In genomic region chr15:37135590-37136164, GRCm38 (mm10) we compare ENCODE assay signal across 9 mouse cellular contexts.
DNase-seq lines count a peak whose midpoint lies in the region; ATAC-seq and TF ChIP-seq lines count a peak whose summit lies in the region.
"Had no signal": no experiment of that assay in that cellular context is flagged by ENCODE, and none has a peak within 500 bp of the region (broad histone marks: within the 10 kb centered on the region; RNA-seq: fewer than 3 reads in every experiment).

No protein-coding gene starts in this region.

- H3K4me3 ChIP-seq in forebrain, embryonic 15.5 days, result peak overlapping the region; percentile 48
- peak overlapping the region; percentile 55 for H3K4me3 ChIP-seq in lung, embryonic 15.5 days
- H3K4me3 ChIP-seq in olfactory bulb, adult 2 months (ENCODE audit: insufficient read depth, low read depth, low read length), result peak overlapping the region; percentile 46

- peak overlapping the region; percentile 85 for H3K27ac ChIP-seq in forebrain, embryonic 15.5 days (replicated peaks)
- peak overlapping the region; percentile 97 for H3K27ac ChIP-seq in lung, embryonic 15.5 days
- peak overlapping the region; percentile 65 for H3K27ac ChIP-seq in olfactory bulb, adult 2 months (ENCODE audit: insufficient read depth, low read depth, low read length)

- H3K4me1 ChIP-seq in forebrain, embryonic 15.5 days, result peaks cover 18% of the 10 kb centered on the region
- H3K4me1 ChIP-seq in lung, embryonic 15.5 days, result peaks cover 19% of the 10 kb centered on the region
- peaks cover 13% of the 10 kb centered on the region for H3K4me1 ChIP-seq in olfactory bulb, adult 2 months (ENCODE audit: control insufficient read depth, insufficient read depth, low read length)

- no peak for TF ChIP-seq POLR2A in olfactory bulb, adult 2 months (IDR thresholded peaks at IDR 0.05; ENCODE audit: insufficient read depth, low read depth, low read length)

- H3K36me3 ChIP-seq in forebrain, embryonic 15.5 days, result no peaks in the 10 kb centered on the region
- H3K36me3 ChIP-seq in lung, embryonic 15.5 days, result no peaks in the 10 kb centered on the region
- H3K36me3 ChIP-seq: G1E had no signal

- H3K9ac ChIP-seq in forebrain, embryonic 15.5 days (replicated peaks), result peak overlapping the region; percentile 80
- peak overlapping the region; percentile 61 for H3K9ac ChIP-seq in lung, embryonic 15.5 days

- peak; percentile 79 for ATAC-seq in CD4-positive, CD25-positive, alpha-beta regulatory T cell, adult 4 months
- peak; percentile 66 for ATAC-seq in forebrain, embryonic 15.5 days (replicated peaks)
- peak; percentile 84 for ATAC-seq in lung, embryonic 15.5 days (ENCODE audit: borderline replicate concordance, extremely low read depth, low FRiP score, low TSS enrichment)

- no peaks in the 10 kb centered on the region for H3K27me3 ChIP-seq in forebrain, embryonic 15.5 days
- no peaks in the 10 kb centered on the region for H3K27me3 ChIP-seq in lung, embryonic 15.5 days

- no peaks in the 10 kb centered on the region for H3K9me3 ChIP-seq in forebrain, embryonic 15.5 days
- H3K9me3 ChIP-seq in lung, embryonic 15.5 days, result no peaks in the 10 kb centered on the region
- H3K9me3 ChIP-seq: G1E had no signal

- TF ChIP-seq CTCF in olfactory bulb, adult 2 months (IDR thresholded peaks at IDR 0.05; ENCODE audit: insufficient read depth, low read depth, low read length), result no peak

- 1% methylated on average over 35 of the region's 35 CpGs for WGBS in forebrain, embryonic 15.5 days
- WGBS in large intestine, adult 2 months, result 2% methylated on average over 35 of the region's 35 CpGs
- 2% methylated on average over 35 of the region's 35 CpGs for WGBS in lung, embryonic 15.5 days
- 3% methylated on average over 35 of the region's 35 CpGs for WGBS in olfactory bulb, adult 2 months

- intact Hi-C loops in heart, postnatal 36 days (cut with DNase I), result no loop called here

- peak; percentile 78 for DNase-seq in cerebellum, adult 11-12 months
- DNase-seq in heart, postnatal 36 days, result peak; percentile 60 to 74
- DNase-seq in large intestine, adult 2 months (ENCODE audit: low read depth, low spot score), result peak; percentile 70
- DNase-seq in thymus, adult 18-20 months, result peak; percentile 19 to 21

- peak overlapping the region; percentile 75 for H3K4me2 ChIP-seq in forebrain, embryonic 15.5 days (replicated peaks)
- peak overlapping the region; percentile 84 for H3K4me2 ChIP-seq in lung, embryonic 15.5 days

Comparison
In these comparisons a context has a peak if more than half of its experiments do, and no peak if none do; other contexts are left out.
1. Peak in every context shown above with its lines: DNase-seq, ATAC-seq, H3K4me3 ChIP-seq and H3K27ac ChIP-seq.
2. DNase-seq: peak in every context shown above with its lines; median percentile 78 in cerebellum, adult 11-12 months; 70 in large intestine, adult 2 months; 67 in heart, postnatal 36 days; 20 in thymus, adult 18-20 months.